Mouse (Mus musculus) embryonic fibroblast, embryonic 13.5 days (primary cell): ENCODE measurements at regions not wholly inside any gene's neighbourhood (a gene's known extent, or its start where the extent isn't known, plus 50 kb on each side); places are given as distances from the start of the nearest gene placed in this dataset.

Experiments
- H3K27ac ChIP-seq: 2 replicates; pipeline ENCODE4 v1.5.1; 2012; ENCODE audit warnings: low read length, control low read depth, inconsistent platforms; ENCODE audit not compliant: insufficient read depth
- H3K4me1 ChIP-seq: 2 replicates; pipeline ENCODE4 v1.6.1; 2011; ENCODE audit warnings: low read length; ENCODE audit not compliant: control insufficient read depth, insufficient read depth
- H3K4me3 ChIP-seq: 2 replicates; pipeline ENCODE4 v1.5.1; 2011; ENCODE audit warnings: mild to moderate bottlenecking, control low read depth, low read length; ENCODE audit not compliant: insufficient read depth
- CTCF ChIP-seq: IDR thresholded peaks from 2 replicates; pipeline ENCODE4 v1.5.1; 2011; ENCODE audit warnings: mild to moderate bottlenecking, control low read depth, low read length, moderate library complexity, borderline replicate concordance; ENCODE audit not compliant: insufficient read depth
- POLR2A ChIP-seq: IDR thresholded peaks from 2 replicates; pipeline ENCODE4 v1.6.1; 2011; ENCODE audit warnings: low read depth, mild to moderate bottlenecking, control low read depth, low read length, moderate library complexity

DNA sequence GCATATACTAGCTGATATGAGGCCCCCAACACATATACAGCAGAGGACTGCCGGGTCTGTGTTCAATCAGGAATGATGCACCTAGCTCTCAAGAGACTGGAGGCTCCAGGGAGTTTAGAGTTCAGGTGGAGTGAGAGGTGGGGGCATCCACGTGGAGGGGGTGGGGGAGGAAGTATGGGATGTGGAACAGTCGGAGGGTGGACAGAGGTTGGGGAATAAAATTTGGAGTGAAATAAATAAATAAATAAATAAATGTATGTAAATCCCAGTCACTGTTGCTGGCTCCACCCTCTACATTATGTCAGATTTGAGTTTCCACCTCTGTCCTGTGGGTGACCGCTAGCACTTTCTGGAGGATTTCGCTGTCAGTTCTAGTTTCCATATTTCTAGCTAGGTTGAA, 111.7 kb downstream of the Mbl2 start:
- Histone ChIP-seq H3K4me3 (no peak overlapping the region), H3K27ac (no peak overlapping the region), H3K4me1 (no peaks in the 10 kb centered on the region)
- TF ChIP-seq POLR2A (no peak), CTCF (no peak)

DNA sequence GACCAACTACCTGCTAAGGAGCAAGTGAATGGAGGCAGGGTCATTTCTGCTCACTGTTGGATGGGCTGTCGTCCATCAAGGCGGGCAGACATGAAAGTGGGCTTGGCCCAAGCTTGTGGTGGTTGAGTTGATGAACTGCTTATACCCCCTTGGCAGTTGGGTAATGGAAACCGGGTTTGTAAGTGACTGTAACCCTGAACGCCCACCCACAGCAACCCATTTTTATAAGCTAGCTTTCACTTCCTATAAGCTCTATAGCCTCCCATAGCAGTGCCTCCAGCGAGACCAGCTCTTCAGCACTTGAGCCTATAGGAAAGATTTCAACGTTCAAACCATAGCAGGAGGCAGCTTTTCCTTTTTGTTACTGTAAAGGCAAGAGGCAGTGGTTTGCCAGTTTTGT, 116.2 kb downstream of the Mbl2 start:
- Histone ChIP-seq H3K4me3 (no peak overlapping the region), H3K4me1 (no peaks in the 10 kb centered on the region), H3K27ac (no peak overlapping the region)
- TF ChIP-seq POLR2A (no peak), CTCF (no peak)

DNA sequence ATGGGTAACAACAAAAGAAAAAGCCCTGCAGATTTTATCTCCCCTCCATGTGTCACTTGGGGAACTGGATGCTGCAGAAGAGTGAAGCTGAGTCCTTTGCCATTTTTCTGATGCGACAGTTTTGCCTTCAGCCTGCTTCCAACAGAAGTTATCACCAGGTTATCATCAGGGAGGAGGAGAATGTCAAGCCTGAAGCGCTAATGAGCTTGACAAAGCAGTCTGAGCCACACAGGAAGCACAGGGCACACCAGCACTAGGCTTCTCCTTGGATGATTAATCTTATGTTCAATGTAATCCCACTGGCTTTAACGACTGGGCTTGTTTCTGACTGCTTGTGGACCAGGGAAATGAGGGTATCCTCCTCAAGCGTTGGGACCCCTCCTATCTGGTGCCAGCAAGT, 122.2 kb downstream of the Mbl2 start:
- TF ChIP-seq CTCF, result no peak
- TF ChIP-seq POLR2A, result no peak
- Histone ChIP-seq H3K27ac (no peak overlapping the region), H3K4me1 (no peaks in the 10 kb centered on the region), H3K4me3 (no peak overlapping the region)

GRCm38 (mm10) chr19:30358961-30359360, 126.2 kb downstream of the Mbl2 start:
- H3K4me3 ChIP-seq, result no peak overlapping the region
- TF ChIP-seq POLR2A, result no peak
- TF ChIP-seq CTCF, result no peak
- H3K4me1 ChIP-seq, result no peaks in the 10 kb centered on the region
- no peak overlapping the region for H3K27ac ChIP-seq

DNA sequence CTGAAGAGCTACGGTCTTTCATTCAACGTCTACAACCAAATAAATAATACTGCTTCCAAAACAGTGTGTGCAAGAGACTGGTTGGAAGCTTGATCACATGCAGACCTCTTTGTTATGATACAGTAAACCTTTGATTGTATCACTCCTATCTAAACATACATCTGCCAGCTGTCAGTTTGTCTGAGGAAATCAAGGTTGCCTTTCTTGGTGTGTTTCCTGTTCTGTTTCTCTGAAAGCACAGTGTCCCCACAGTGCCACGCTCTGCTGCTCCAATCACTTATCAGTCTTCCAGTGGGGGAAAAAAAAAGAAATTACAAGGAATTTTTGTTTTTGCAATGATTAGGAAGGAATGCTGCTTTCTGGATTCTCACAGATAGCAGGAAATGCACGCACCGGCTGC, 139.2 kb downstream of the Mbl2 start:
- no peak overlapping the region for H3K27ac ChIP-seq
- TF ChIP-seq CTCF, result no peak
- TF ChIP-seq POLR2A, result no peak
- no peaks in the 10 kb centered on the region for H3K4me1 ChIP-seq

GRCm38 (mm10) chr19:30379767-30380166, 147.0 kb downstream of the Mbl2 start:
- Histone ChIP-seq H3K4me3 (no peak overlapping the region), H3K4me1 (no peaks in the 10 kb centered on the region), H3K27ac (no peak overlapping the region)
- TF ChIP-seq CTCF (no peak), POLR2A (no peak)

More for the DNA sequence above, 139.2 kb downstream of the Mbl2 start:
- H3K4me3 ChIP-seq, result no peak overlapping the region

DNA sequence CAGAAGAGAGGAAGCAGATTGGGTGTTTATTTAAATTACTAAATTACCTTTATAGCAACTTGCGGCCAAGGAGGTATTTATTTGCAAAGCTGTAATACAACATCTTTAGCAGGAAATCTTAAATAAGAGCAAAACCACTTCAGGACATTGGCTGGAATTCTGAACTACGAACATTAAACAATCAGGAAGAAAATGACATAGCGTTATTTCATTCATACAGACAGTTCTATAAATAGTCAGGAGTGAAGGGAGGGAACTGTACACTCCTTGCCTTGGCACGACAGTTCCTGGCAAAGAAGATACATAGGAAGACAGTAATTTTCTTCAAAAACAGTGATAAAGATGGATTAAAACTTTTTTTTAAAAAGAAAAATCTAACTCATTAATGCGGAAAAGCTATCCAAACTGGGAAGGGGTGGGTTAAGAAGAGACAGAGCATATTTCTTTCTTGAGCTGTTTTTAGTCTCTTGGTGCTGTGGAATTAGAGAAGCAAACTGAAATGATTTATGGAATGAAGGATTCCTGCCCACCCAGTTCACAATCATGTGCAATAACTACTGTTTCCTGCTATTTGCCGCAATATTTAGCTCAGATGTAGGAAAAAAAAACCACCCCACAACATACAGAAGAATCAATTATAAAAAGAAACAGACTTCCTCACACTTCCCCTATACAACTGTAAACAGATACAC, 147.9 kb downstream of the Mbl2 start:
- no peaks in the 10 kb centered on the region for H3K4me1 ChIP-seq
- no peak overlapping the region for H3K4me3 ChIP-seq
- TF ChIP-seq POLR2A, result no peak
- no peak for TF ChIP-seq CTCF
- no peak overlapping the region for H3K27ac ChIP-seq

DNA sequence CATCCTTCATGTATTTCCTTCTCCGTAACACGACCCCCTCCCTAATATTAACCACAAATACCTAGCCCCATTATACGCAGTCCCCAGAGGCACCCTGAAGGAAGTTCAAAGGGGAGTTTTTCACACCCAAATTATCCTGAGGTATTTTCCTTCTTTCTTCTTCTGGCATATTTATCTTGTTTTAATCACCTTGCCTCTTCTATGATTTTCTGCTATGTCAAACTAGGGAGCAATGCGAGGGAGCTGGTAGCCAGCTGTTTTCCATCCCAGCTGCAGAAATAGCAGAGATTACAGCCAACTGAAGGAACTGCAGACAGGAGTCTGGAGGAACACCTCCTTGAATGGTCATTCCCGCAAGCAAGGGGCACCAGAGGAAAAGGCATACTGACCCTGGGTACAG, 155.7 kb downstream of the Dkk1 start:
- no peaks in the 10 kb centered on the region for H3K4me1 ChIP-seq
- no peak for TF ChIP-seq CTCF
- no peak for TF ChIP-seq POLR2A
- H3K27ac ChIP-seq, result no peak overlapping the region
- no peak overlapping the region for H3K4me3 ChIP-seq

DNA sequence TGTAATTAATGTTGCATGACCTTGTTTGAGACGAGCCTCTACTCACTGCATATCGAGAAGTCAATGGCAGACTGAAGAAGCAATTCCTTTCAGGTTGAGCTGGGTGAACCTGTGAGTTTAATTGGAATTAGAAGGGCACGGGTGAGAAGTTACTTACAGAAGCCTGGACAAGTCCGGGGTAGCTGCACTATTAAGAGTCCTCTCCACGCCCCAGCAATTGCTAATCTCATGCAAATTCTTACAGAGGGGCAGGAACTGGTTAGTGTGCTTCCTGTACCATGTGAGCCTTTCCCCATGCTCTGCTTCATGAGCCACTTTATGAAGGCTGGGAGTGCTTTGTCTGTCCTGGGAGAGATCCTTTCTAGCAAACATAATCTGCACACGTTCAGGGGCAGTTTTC, 142.5 kb downstream of the Dkk1 start:
- TF ChIP-seq CTCF (no peak), POLR2A (no peak)
- no peaks in the 10 kb centered on the region for H3K4me1 ChIP-seq
- H3K4me3 ChIP-seq, result no peak overlapping the region
- H3K27ac ChIP-seq, result no peak overlapping the region

- TF ChIP-seq CTCF (no peak), POLR2A (no peak)
- Histone ChIP-seq H3K4me3 (no peak overlapping the region), H3K27ac (no peak overlapping the region)
Observed at GRCm38 (mm10) chr19:30419556-30420280, 129.7 kb downstream of the Dkk1 start.

More at GRCm38 (mm10) chr19:30419556-30420280, 129.7 kb downstream of the Dkk1 start:
- H3K4me1 ChIP-seq, result no peaks in the 10 kb centered on the region
